Mouse (Mus musculus) liver, embryonic 14.5 days (tissue): ENCODE measurements around the gene Usp36.

Experiments
- CTCF ChIP-seq: IDR thresholded peaks from 2 replicates; pipeline ENCODE4 v1.5.1; 2016; ENCODE audit warnings: antibody characterized with exemption, low read depth, control low read depth
- EP300 ChIP-seq: IDR thresholded peaks from 2 replicates; pipeline ENCODE4 v1.6.1; 2016; ENCODE audit warnings: antibody characterized with exemption, low read depth

- no peak for TF ChIP-seq CTCF
- no peak for TF ChIP-seq EP300
These were observed 2.6 kb upstream of the Usp36 start for GRCm38 (mm10) chr11:118292671-118293070.
